Mouse (Mus musculus): ENCODE measurements at regions not wholly inside any gene's neighbourhood (a gene's known extent, or its start where the extent isn't known, plus 50 kb on each side); places are given as distances from the start of the nearest gene placed in this dataset.

DNA sequence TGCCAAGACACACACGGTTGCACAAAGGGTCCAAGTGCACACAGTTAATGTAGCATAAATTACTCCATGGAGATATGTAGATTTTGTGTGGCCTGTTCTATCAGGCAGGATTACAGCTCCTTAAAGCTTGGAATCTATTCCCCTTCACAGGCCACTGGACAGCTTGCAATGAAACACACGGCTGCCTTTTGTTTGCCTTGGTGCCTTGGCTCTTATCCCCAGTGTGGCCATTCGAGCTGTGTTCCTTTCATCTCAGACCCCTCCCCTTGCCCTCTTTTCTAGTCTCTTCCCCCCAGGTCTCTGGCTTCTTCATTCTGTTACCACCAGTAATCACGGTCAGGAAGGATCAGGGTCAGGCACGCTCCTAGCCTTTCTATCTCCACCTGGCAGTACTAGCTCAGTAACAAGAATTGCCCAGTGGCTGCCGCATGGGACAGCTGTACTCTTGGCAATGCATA lies 79.7 kb upstream of the Kcnd3 start:
- Histone ChIP-seq H3K4me3 (ENCODE audit: insufficient read depth, low read length) (no peak overlapping the region), H3K27ac (ENCODE audit: insufficient read depth, low read length) (no peak overlapping the region), H3K4me1 (ENCODE audit: control insufficient read depth, insufficient read depth, low read length) (no peaks in the 10 kb centered on the region)
- TF ChIP-seq POLR2A (IDR thresholded peaks at IDR 0.05; ENCODE audit: low read depth, low read length) (no peak), CTCF (IDR thresholded peaks at IDR 0.05; ENCODE audit: borderline replicate concordance, insufficient read depth, low read length) (no peak)

DNA sequence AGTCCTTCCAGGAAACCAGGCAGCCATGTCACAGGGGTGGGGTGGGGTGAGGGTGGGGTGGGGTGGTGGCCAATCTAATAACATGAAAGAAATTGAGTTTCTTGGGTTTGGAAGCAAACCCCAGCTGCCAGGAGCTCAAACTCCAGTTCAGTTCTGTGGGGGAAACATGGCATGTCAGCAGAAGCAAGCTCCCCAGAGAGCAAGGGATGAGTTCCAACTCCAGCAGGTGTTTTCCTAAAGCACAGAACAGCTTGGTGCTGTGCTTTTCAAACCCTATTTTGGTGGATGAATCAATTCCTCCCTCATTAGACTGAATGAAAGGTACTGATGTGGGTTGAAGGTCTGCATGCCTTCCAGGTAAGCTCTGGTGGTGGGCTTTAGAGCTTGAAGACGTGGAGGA lies 77.8 kb upstream of the Kcnd3 start:
- H3K27ac ChIP-seq (ENCODE audit: insufficient read depth, low read length) = no peak overlapping the region
- H3K4me1 ChIP-seq (ENCODE audit: control insufficient read depth, insufficient read depth, low read length) = no peaks in the 10 kb centered on the region
- no peak for TF ChIP-seq POLR2A (IDR thresholded peaks at IDR 0.05; ENCODE audit: low read depth, low read length)
- no peak for TF ChIP-seq CTCF (IDR thresholded peaks at IDR 0.05; ENCODE audit: borderline replicate concordance, insufficient read depth, low read length)
- H3K4me3 ChIP-seq (ENCODE audit: insufficient read depth, low read length) = no peak overlapping the region

DNA sequence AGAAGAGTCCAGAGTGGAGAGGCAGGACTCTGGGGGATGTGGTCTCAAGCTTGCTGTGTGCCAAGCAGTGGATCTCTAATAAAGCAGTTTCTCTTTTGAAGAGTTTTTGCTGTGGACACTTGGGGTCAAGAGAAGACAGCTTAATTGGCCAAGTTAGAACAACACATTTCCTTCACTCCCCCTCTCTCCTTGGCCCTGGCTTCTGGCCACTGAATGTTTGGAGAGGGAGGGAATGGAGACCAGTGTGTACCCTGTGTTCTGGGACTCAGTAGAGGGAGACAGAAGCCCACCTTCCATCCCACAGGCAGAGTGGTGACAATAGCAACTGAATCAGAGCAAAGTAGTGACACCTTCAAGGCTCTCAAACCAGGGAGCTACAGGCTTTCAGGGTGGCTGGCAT lies 77.3 kb upstream of the Kcnd3 start:
- Histone ChIP-seq H3K4me3 (ENCODE audit: insufficient read depth, low read length) (no peak overlapping the region), H3K27ac (ENCODE audit: insufficient read depth, low read length) (no peak overlapping the region), H3K4me1 (ENCODE audit: control insufficient read depth, insufficient read depth, low read length) (no peaks in the 10 kb centered on the region)
- TF ChIP-seq CTCF (IDR thresholded peaks at IDR 0.05; ENCODE audit: borderline replicate concordance, insufficient read depth, low read length) (no peak), POLR2A (IDR thresholded peaks at IDR 0.05; ENCODE audit: low read depth, low read length) (no peak)

DNA sequence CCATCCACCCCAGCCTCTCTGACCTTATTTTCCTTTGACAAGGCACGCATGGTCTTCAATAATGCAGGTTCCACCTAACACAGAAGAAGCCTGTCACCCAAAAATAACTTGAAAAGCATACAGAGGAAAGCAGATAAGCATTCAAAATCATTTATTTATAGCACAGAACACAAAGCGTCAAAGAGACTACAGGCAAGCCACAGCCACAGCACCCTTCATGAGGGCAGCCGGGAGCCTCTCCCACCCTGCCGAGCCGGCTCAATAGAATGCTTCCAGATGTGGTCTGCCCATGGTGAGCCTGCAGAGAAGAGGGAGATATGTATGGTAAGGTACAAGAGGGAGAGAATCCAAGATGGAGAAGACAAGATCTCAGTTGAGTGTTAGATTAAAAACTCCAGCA lies 76.7 kb upstream of the Kcnd3 start:
- H3K4me3 ChIP-seq (ENCODE audit: insufficient read depth, low read length) = no peak overlapping the region
- H3K4me1 ChIP-seq (ENCODE audit: control insufficient read depth, insufficient read depth, low read length) = no peaks in the 10 kb centered on the region
- no peak overlapping the region for H3K27ac ChIP-seq (ENCODE audit: insufficient read depth, low read length)
- TF ChIP-seq POLR2A (IDR thresholded peaks at IDR 0.05; ENCODE audit: low read depth, low read length) (no peak), CTCF (IDR thresholded peaks at IDR 0.05; ENCODE audit: borderline replicate concordance, insufficient read depth, low read length) (no peak)

DNA sequence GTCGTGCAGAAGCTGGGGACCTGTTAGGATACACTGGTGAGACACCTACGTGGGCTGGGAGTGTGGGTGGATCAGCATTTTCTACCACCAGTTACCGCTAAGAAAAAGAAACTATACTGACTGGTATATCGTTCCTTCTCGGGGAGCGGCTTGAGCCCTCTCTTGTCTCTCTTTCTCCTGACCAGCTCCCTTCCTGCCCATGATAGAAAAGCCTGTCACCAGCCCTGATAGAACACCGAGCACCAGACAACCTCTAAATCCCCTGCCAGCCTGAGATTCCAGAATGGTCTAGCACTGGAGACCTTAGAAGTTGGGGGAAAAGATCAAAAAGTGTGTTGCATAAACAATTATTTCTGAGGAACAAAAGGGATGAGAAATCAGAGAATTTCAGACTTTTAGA lies 76.3 kb upstream of the Kcnd3 start:
- Histone ChIP-seq H3K4me1 (ENCODE audit: control insufficient read depth, insufficient read depth, low read length) (no peaks in the 10 kb centered on the region), H3K27ac (ENCODE audit: insufficient read depth, low read length) (no peak overlapping the region), H3K4me3 (ENCODE audit: insufficient read depth, low read length) (no peak overlapping the region)
- TF ChIP-seq CTCF (IDR thresholded peaks at IDR 0.05; ENCODE audit: borderline replicate concordance, insufficient read depth, low read length) (no peak), POLR2A (IDR thresholded peaks at IDR 0.05; ENCODE audit: low read depth, low read length) (no peak)

DNA sequence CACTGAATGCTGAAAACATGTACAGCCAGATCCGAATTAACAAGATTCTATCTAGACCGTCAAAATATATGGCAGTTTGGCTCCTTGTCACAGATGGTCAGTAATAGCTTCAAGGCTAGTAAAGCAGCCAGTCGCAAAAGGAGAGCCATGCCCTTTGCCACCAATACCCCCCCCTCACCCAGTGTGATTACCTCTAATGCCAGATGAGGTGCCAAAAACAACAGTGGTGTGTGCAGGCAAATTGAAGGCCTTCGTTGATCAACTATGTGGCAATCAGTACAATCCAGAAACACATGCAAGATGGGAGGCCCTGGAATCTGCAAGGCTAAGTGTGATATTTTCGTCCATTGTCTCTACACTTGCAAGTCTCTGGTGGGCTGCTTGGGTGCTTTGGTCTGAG lies 75.8 kb upstream of the Kcnd3 start:
- no peak overlapping the region for H3K27ac ChIP-seq (ENCODE audit: insufficient read depth, low read length)
- no peaks in the 10 kb centered on the region for H3K4me1 ChIP-seq (ENCODE audit: control insufficient read depth, insufficient read depth, low read length)
- H3K4me3 ChIP-seq (ENCODE audit: insufficient read depth, low read length) = no peak overlapping the region
- TF ChIP-seq POLR2A (IDR thresholded peaks at IDR 0.05; ENCODE audit: low read depth, low read length) (no peak), CTCF (IDR thresholded peaks at IDR 0.05; ENCODE audit: borderline replicate concordance, insufficient read depth, low read length) (no peak)

DNA sequence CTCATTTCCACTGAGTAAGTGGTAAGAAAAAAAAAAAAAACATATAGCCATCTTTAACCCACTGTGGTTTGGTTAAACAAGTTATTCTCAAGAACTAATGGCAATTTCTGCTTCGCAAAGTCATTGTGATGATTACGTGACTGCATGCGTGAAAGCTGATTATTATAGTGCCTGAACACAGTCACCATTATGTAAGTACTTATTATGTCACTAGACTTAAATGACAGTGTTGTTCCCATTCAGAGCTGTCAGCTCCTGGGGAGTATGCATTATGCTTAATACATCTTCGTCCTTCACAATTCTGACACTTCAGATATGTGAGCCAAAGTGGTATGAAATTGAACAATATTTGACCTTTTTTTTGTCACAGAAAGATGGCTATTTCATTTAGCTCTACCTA lies 71.3 kb upstream of the Kcnd3 start:
- no peak for TF ChIP-seq CTCF (IDR thresholded peaks at IDR 0.05; ENCODE audit: borderline replicate concordance, insufficient read depth, low read length)
- no peak for TF ChIP-seq POLR2A (IDR thresholded peaks at IDR 0.05; ENCODE audit: low read depth, low read length)
- Histone ChIP-seq H3K27ac (ENCODE audit: insufficient read depth, low read length) (no peak overlapping the region), H3K4me1 (ENCODE audit: control insufficient read depth, insufficient read depth, low read length) (no peaks in the 10 kb centered on the region), H3K4me3 (ENCODE audit: insufficient read depth, low read length) (no peak overlapping the region)

DNA sequence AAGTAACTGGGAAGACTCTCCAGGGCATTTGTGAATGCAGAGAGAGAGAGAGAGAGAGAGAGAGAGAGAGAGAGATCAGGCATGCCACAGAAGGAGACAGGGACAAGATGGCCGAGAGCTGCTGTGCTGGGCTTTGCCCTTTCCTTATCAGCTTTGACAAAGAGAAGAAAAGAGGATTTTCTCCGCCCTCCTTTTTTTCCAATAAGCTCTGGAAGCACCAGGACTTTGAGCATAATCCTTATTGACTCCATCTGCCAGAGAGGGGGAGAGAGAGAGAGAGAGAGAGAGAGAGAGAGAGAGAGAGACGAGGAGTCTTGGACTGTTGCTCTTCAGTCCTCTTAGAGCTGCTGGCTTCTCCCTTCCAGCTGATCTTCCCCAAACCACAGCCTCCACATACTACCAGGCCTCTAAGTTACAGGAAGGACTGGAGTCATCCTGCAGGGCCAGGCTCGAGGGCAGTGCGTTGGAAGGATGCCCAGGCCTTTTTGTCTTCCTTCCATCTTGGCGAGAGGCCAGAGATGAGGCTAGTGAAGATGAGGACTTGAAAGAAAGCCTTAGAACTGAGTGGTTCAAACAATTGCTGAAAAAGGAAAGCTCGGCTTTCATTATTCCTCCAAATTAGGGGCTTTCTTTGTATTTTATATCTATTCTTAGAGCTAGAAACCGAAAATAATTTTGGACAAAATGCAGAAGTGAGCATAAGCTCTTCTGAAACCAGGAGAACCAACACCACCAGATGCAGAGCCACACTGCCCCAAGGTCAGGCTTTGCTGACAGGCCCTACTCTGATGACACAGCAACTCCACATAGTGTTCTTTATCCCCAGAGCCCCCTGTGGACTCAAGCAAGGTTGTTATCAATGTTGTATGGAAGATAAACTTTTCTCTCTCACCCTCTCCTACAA lies 59.3 kb upstream of the Kcnd3 start:
- TF ChIP-seq POLR2A (IDR thresholded peaks at IDR 0.05; ENCODE audit: low read depth, low read length) (no peak), CTCF (IDR thresholded peaks at IDR 0.05; ENCODE audit: borderline replicate concordance, insufficient read depth, low read length) (no peak)
- Histone ChIP-seq H3K4me1 (ENCODE audit: control insufficient read depth, insufficient read depth, low read length) (no peaks in the 10 kb centered on the region), H3K4me3 (ENCODE audit: insufficient read depth, low read length) (no peak overlapping the region), H3K27ac (ENCODE audit: insufficient read depth, low read length) (no peak overlapping the region)
